Mouse (Mus musculus) skeletal muscle tissue, adult 2 months (tissue): Measurements from ENCODE around the gene Igfbpl1.

ENCODE experiments used
- DNase-seq: peaks from one replicate; pipeline ENCODE4 v3.0.0-alpha.2; 2012; ENCODE audit warnings: low read depth, low spot score

The Igfbpl1 gene

GRCm38 (mm10) chr4:45771173-45771572 lies 55.5 kb downstream of the Igfbpl1 start:
- no peak for DNase-seq

GRCm38 (mm10) chr4:45770638-45771033 lies 56.1 kb downstream of the Igfbpl1 start:
- no peak for DNase-seq

DNA sequence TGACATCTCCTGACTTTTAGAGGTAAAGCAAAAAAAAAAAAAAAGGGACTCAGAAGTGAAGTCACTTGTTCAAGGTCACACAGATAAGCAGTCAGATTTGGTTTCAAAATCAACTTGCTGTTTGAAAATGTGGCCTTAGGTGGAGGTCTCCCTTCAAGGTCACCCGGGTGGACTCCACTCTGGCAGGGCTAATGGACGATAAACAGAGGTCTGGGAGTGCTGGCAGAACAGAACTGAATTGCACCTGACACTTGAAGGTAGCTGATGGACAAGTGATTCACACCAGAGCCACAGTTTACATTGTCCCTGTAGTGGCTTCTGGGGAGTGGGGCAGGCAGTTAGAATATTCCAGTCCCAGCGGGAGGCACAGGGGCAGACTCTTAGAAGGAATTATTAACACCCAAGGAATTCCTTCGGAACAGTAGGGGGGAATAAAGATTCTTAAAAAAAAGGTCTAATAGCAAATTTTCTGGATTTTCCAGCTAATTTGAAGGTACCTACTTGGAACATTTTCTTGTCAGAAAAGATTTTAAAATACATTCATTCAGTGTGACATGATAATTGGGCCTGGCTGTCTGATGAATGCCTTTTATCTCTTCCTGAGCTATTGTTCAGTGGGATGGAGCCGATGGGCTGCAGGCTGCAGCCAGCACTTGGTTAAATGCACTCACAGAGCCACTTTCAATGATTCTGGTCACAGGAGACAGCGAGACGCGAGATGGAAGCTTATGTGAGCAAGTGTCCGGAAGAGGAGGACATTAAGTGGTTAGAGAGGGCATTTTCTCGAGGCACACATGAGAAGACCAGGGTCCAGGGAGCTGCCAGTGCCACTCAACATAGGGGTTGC lies 56.7 kb downstream of the Igfbpl1 start:
- no peak for DNase-seq

- DNase-seq, result no peak
Measured at GRCm38 (mm10) chr4:45769141-45769540, 57.6 kb downstream of the Igfbpl1 start.

GRCm38 (mm10) chr4:45767891-45768558 lies 58.7 kb downstream of the Igfbpl1 start:
- DNase-seq, result no peak

DNA sequence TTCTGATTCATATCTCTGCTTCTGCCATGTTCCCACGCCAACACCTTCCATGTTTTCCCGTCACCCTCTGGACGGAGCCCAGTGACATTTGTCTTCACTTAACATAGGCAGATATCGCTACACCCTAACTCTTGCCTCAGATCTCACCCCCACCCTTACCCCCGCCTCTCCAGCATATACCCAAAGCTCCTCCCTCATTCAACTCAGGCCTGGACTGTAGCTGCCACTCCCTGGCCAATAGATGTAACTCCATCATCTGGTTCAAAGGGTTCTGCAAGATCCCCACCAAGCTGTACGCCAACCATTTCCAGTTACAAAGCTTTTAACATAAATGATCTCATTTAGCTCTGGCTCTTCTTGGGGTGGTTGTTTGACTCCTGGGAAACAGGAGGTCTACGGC lies 59.9 kb downstream of the Igfbpl1 start:
- no peak for DNase-seq

DNA sequence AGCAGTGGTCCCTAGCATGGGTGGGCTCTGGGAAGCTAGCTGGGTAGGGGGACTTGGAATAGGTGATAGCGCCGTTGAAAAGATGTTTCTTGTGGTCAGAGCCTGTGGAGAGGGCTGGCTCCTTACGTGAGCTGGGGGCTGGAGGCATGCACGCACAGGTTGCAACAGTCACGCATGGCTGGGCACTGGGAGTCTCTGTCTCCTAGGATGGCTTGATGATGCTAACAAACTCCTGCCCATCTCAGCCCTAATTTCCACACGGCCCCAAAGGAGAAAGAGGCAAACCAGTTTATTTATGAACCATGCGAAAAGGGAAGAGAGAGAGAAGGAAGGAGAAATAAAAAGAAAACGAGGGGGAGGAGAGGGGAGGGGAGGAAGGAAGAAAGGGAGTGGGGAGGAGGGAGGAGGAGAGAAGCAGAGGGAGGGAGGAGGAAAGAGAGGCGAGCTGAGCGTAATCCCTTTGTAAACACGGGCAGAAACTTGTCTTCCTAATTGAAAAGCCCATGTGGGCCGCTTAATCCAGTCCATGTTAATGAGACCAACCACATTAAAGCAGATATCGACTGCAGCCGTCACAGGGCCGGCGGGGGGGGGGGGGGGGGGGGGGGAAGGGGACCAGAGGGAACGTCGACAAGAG lies 61.0 kb downstream of the Igfbpl1 start:
- no peak for DNase-seq

- DNase-seq, result no peak
Measured at GRCm38 (mm10) chr4:45765121-45765564, 61.6 kb downstream of the Igfbpl1 start.

- no peak for DNase-seq
Measured at GRCm38 (mm10) chr4:45764141-45764494, 62.6 kb downstream of the Igfbpl1 start.

DNA sequence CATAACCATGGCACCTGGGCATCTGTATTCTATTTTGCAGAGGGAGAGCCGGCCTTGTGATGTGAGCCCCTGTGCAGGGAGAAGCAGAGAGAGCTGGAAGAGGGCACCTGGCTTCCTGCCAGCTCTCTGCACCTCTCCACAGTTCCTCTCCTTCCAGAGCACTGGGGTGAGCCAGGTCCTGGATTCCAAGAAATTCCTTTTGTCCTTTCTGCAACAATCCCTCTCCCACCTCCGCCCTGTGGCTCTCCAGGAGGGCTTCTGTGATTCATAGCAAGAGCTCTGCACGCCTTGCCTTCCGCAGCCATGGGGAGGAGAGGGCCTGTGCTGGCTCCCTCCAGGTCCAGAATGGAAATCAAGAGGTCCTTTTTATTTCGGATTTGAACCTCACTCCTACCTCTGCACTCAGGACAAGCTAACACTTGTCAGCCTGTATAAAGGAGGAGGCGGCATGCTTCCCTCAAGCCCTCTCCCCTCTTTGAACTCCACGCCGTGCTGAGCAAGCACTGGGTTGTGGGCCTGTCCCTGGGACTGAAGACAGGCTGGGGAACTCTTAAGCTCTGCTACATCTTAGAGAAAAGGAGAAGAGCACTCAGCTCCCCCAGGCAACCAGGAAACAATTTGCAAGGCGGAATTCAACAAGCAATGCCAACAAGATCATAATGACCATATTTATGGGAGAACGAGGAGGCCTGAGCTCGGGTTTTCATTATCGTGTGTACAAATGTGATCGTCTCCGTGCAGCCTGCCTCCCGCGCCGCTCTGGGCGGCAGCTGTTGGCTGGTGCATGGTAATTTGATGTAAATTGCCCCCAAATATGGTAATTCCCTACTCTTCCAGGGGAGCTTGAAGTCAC lies 63.2 kb downstream of the Igfbpl1 start:
- DNase-seq, result no peak

GRCm38 (mm10) chr4:45762600-45762999 lies 64.1 kb downstream of the Igfbpl1 start:
- no peak for DNase-seq
